Mouse (Mus musculus): ENCODE results near the gene Trim17.

The Trim17 gene

GRCm38 (mm10) chr11:58948542-58949479 lies 5.7 kb upstream of the Trim17 start, which contains the start of gene Hist3h2ba:
Hist3h2ba (plus strand) TSS chr11:58948920.
- peak; percentile 79 for DNase-seq

- DNase-seq: peak; percentile 66
These were observed 4.7 kb upstream of the Trim17 start for GRCm38 (mm10) chr11:58949480-58950431.

DNA sequence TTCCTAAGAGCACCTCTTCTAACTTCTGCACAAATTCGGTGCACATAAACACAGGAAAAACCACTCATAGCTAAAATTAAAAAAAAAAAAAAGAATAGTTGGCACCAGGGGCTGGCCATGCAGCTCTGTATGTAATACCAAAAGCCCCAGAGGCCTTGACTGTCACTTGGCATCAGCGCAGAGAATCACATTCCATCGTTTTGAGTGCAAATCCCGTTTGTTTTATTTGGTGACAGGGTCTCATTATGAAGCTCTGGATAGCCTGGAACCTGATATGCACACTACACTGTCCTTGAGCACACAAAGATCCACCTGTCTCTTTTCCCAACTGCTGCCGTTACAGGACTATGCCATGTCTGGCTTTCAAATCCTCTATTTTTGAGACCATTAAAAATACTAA lies 3.3 kb upstream of the Trim17 start:
- no peak for DNase-seq

GRCm38 (mm10) chr11:58953351-58954169 lies 925 bp upstream of the Trim17 start:
- no peak for DNase-seq

- DNase-seq: peak; percentile 85
These were observed 390 bp upstream of the Trim17 start for GRCm38 (mm10) chr11:58954170-58954419.

DNA sequence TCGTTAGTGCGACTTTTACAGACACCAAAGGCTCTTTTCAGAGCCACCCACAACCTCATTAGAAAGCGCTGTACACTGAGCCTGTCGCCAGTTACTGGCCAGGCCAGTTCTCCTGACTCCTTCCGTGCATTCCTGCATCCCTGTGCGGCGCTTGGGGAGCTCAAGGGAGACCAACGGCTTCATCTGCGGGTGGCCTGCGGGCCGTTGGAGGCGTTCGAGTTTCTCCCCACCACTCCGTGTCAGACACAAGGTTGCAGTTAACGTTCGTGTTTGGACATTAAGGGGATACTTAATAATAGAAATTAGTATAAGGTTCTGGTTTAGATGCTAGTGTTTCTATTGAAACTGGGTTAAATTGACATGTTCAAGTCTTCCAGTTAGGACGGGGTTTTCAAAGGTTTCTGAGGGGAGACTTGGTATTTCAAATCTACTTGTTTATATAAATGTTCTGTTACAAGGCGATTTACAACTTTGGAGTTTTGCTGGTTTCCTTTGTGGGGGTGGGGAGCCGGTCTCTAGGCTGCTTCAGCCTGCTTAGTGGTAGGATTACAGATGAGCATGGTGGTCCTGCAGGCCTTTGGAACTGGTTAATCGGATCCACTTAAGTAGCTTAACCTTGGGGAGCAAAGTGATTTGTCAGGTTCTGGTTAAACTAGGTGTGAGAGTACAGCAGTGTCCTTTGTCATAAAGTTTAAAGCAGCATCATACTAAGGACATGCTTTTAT lies 820 bp downstream of the Trim17 start:
- no peak for DNase-seq

- no peak for DNase-seq
These were observed 1.4 kb downstream of the Trim17 start for GRCm38 (mm10) chr11:58955868-58956257.

GRCm38 (mm10) chr11:58957226-58957914 lies 2.9 kb downstream of the Trim17 start:
- DNase-seq: no peak

DNA sequence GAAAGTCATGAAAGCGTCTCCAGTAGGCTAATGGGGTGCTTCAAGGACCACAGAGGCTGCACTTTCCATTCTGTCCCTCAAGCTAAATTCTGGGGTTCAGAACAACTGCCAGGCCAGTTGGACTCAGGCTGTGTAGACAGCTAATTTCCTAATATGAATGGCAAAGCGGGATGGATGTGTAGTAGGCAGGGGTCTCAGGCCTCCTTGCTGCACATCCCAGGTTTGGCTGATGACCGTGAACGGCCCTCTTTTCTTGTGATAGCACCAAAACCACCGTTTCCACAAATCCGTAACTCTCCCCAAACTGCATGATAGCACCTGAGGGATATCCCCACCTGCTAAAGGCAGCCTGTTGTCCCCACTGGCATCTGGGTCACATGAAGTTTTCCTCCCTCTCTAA lies 4.1 kb downstream of the Trim17 start:
- DNase-seq: no peak

DNA sequence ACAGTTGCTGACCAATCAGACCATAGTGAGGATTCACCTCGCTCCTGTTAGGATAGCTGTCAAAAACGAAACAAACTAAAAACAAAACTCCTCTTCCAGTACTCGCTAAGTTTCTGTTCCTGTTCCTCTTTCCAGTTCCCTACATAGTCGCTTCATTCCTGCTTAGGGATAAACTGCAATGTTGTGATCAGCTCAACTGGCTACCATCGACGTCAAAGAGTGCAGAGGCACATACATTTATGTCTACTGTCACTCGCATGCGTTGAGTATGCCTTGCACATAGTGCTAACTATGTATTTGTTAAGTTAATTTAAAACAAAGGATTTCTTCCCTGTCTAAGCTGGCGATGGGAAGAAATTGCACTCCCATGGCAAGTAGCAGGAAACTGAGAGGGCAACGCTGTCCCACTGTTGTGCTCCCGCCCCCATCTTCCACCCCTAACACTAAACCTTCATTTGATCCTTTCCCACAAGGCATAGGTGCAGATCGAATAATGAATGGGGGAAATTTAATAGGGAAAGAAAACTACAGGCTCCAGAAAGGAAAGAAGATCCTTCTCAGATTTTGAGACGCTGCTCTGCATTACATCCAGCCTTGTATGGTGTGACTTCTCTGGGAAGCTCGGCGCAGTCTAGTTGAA lies 4.8 kb downstream of the Trim17 start:
- DNase-seq: no peak

DNA sequence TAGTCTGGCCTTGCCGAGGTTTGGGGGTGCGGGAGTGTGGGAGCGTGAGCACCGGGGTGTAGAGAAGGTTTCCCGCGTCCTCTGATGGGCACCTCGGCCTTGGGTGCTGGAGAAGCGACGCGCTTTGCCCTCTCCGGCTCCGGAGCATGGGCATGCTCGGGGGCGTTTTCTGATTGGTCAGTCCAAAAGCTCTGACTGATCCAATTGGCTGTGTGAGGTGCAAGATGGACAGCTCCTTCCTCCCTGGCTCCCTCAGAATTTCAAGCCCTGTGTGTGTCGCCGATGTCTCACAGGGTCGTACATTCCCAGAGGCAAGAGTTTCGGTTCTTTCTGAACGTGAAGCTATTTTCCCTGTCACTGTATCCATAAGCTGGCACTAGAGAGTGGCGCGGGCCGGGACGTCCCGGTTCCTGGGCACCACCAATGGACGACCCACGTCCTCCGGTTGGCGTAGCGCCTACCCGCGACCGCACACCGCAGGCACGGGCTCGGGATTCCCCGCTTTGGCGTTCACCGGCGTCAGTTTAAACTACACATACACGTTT lies 5.5 kb downstream of the Trim17 start:
- DNase-seq: peak; percentile 88

DNA sequence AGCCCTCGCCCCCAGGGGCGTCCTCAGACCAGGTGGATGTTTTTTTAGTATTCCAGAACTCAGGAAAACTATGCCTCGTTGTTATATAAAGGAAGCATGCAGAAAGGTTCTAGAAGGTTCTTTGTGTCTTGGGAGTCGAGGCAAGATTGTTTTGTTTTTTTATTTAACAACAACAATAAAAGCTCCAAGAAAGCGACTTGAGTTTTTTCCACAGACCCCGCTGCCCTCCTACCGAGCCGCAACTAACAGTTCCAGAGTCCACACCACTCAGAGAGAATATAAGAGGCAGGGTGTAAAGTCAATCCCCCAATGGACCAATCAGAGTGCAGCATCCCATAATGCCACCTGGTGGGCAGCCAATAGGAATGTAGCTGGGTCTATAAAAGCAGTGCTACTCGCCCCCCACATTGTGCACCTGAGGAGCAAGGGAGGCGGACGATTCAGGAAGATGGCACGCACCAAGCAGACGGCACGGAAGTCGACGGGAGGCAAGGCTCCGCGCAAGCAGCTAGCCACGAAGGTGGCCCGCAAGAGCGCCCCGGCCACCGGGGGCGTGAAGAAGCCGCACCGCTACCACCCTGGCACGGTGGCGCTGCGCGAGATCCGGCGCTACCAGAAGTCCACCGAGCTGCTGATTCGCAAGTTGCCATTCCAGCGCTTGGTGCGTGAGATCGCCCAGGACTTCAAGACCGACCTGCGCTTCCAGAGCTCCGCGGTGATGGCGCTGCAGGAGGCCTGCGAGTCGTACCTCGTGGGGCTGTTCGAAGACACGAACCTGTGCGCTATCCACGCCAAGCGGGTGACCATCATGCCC lies 7.1 kb downstream of the Trim17 start:
- DNase-seq: no peak

DNA sequence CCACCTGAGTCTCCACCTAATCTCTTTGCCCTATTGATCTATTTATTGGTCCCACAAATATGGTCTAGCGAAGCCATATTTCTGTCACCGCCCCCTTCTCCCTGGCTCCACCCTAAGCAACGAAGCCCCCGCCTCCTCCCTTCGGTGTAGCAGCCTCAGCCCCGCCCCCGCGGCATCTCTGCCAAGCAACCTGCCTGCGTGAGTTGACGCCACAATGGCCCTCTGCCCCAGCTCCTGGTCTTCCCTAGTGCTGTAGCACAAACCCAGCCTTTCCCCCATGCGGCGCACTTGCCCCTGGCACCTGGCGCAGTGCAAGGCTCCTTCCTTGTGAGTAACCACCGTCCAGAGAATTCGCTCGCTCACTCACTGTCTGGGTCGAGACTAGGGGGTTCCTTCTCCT lies 9.1 kb downstream of the Trim17 start:
- DNase-seq: no peak

DNA sequence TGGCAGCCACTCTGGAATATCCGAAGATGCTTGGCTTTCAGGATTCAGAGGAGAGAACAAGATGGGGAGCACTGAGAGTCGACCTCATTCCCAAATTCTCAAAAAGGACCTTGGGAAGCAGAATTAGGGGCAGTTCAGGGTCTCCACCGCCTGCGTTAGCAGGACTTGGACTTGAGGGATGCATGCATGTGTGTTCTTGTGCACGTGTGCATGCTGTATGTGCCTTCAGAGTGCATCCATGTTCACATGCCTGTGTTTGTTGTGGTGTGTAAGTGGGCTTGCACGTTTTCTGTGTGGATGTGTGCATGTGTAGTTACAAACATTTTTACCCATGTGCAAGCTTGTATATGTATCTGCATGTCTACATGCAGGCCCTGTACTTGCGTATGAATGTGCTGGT lies 9.7 kb downstream of the Trim17 start:
- no peak for DNase-seq

- no peak for DNase-seq
These were observed 10.7 kb downstream of the Trim17 start for GRCm38 (mm10) chr11:58965001-58965760.

- DNase-seq: no peak
These were observed 12.9 kb downstream of the Trim17 start for GRCm38 (mm10) chr11:58967346-58967745.

- DNase-seq: no peak
These were observed 14.1 kb downstream of the Trim17 start for GRCm38 (mm10) chr11:58968551-58968950.

- DNase-seq: no peak
These were observed 14.5 kb downstream of the Trim17 start for GRCm38 (mm10) chr11:58969027-58969426.

DNA sequence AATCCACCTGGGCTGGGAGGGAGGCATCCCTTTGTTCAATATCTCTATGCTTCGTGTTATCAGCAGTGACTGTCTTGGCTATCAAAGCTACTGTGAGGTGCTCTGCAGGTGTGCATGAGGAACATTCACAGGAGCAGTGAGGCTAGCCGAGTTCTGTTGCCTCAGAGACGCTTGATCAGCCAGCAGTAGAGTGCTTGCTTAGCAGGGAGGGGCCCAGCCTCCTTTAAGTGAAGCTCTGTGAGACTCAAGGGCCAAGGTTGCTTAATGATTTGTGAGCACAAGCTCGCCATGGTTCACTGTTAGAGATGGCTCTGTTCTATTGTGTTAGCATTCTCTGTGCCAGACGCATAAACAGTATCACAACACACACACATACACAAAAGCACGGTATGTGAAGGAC lies 15.2 kb downstream of the Trim17 start:
- DNase-seq: no peak
